Mouse (Mus musculus) activated CD4-positive, CD25-positive, alpha-beta regulatory T cell, adult 9 weeks (primary cell): Measurements from ENCODE around the gene Lrfn1. TPM values are rescaled to one million over a fixed set of nuclear protein-coding genes. Genes with fewer than 3 reads are reported as not detected.

Source experiments
- polyA plus RNA-seq: library from polyadenylated mRNA; unstranded; fragments of 100-300 nt; shearing (Covaris generic); gene quantifications from one replicate; pipeline ENCODE4 v1.2.1, GENCODE M21; 2017

Lrfn1 gene
- not detected for polyA plus RNA-seq

GRCm38 (mm10) chr7:28451531-28452360, at the start of gene Lrfn1:
Lrfn1 (plus strand) TSS chr7:28451980.

GRCm38 (mm10) chr7:28436932-28437570, 14.7 kb upstream of the Lrfn1 start, which contains the start of gene Gmfg:
Gmfg (plus strand) TSS chr7:28437447.

GRCm38 (mm10) chr7:28510405-28510974, 58.7 kb downstream of the Lrfn1 start, which contains the start of gene Ifnl2:
Ifnl2 (minus strand) TSS chr7:28510455.

Other genes with a start within 250 kb of the Lrfn1 start
- not detected for gene Eid2, start 184.1 kb upstream of the Lrfn1 start, polyA plus RNA-seq
- 2.7 TPM for gene Eid2b, start 174.2 kb upstream of the Lrfn1 start, polyA plus RNA-seq
- not detected for gene Selenov, start 160.8 kb upstream of the Lrfn1 start, polyA plus RNA-seq
- not detected for gene Dll3, start 149.7 kb upstream of the Lrfn1 start, polyA plus RNA-seq
- 50.8 TPM for gene Timm50, start 139.9 kb upstream of the Lrfn1 start, polyA plus RNA-seq
- gene Supt5, start 113.2 kb upstream of the Lrfn1 start, polyA plus RNA-seq: 196 TPM
- 922 TPM for gene Rps16, start 101.3 kb upstream of the Lrfn1 start, polyA plus RNA-seq
- 98.2 TPM for gene Plekhg2, start 79.4 kb upstream of the Lrfn1 start, polyA plus RNA-seq
- gene Zfp36, start 71.7 kb upstream of the Lrfn1 start, polyA plus RNA-seq: 242 TPM
- gene Med29, start 59.3 kb upstream of the Lrfn1 start, polyA plus RNA-seq: 28.4 TPM
- 109 TPM for gene Paf1, start 59.0 kb upstream of the Lrfn1 start, polyA plus RNA-seq
- 466 TPM for gene Gmfg, start 14.5 kb upstream of the Lrfn1 start, polyA plus RNA-seq
- gene Ifnl2, start 58.5 kb downstream of the Lrfn1 start, polyA plus RNA-seq: not detected
- not detected for gene Ifnl3, start 70.9 kb downstream of the Lrfn1 start, polyA plus RNA-seq
- gene Sycn, start 88.9 kb downstream of the Lrfn1 start, polyA plus RNA-seq: not detected
- gene Nccrp1, start 95.3 kb downstream of the Lrfn1 start, polyA plus RNA-seq: 0.42 TPM
- gene Samd4b, start 146.2 kb downstream of the Lrfn1 start, polyA plus RNA-seq: 4.0 TPM
- 5.4 TPM for gene Pak4, start 146.2 kb downstream of the Lrfn1 start, polyA plus RNA-seq
- gene Acp7, start 179.4 kb downstream of the Lrfn1 start, polyA plus RNA-seq: not detected
- gene Fbxo27, start 240.9 kb downstream of the Lrfn1 start, polyA plus RNA-seq: 5.1 TPM